Mouse (Mus musculus): ENCODE data around the gene Lag3. TPM values are rescaled to one million over a fixed set of nuclear protein-coding genes. Genes with fewer than 3 reads are reported as not detected.

The Lag3 gene
- polyA plus RNA-seq, 1 experiment from 2014 or later: 3.6 TPM

DNA sequence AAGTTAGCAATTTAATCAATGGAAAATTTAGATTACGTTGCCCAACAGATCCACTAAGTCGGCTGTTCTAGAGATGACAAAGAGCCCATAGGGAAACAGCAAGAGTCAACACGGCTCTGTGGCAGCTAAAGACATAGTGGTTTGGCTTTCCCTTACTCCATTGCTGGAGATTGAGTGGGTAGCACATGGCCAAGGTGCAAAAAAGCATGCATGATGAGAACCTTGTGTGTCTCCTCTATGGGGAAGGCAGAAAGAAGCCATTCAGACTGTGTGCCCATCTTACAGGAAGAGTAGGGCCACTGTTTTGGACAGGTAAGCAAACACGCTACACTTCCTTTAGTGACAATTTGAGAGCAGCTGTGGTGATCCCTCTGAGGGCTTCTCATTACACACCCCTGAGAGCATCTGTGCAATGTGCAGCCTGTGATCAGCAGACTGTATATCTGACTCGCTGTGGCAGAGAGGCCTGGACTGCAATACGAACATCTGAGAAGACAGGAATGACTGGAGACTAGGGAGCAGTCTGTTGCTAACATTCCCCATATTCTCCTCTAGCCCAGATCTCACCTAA is 22.9 kb downstream of the Lag3 start:
- 86% methylated on average over 6 of the region's 6 CpGs for WGBS

DNA sequence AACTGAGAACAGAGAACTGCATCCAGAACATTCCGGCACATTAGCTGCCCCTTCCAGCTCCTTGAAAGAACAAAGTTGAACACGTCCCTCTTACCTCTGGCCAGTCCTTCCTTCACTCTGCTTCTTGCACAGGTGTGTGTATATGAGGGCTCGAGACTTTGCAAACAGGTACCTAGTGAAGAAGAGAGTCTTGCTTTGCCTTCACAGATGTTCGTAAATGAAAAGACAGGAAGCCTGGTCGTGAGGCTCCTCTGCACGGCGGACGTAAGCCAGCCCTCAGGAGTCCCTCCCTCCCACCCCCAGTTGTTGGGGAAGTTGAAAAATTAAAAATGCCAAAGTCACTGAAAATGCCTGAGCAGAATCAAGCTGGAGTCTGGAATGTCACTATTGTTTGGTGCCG is 23.5 kb downstream of the Lag3 start, which contains the start of gene Cd4:
TSS of gene Cd4 (minus strand) at position 236 of the 400 bp plus-strand sequence.
- Histone ChIP-seq H3K9ac (ENCODE audit: low read depth, low read length) (no peak within 1 kb of the TSS), H3K4me2 (ENCODE audit: low read length) (no peak within 1 kb of the TSS), H3K27ac (ENCODE audit: low read depth, low read length) (no peak within 1 kb of the TSS), H3K36me3 (ENCODE audit: control insufficient read depth, insufficient read depth, low read length) (no peaks in the 10 kb centered on the region), H3K9me3 (ENCODE audit: control insufficient read depth, low read length) (no peaks in the 10 kb centered on the region), H3K27me3 (replicated peaks; ENCODE audit: control insufficient read depth, insufficient read depth, low read length) (no peaks in the 10 kb centered on the region), H3K4me1 (ENCODE audit: control insufficient read depth, insufficient read depth, low read depth, low read length) (no peaks in the 10 kb centered on the region), H3K4me3 (ENCODE audit: low read length) (no peak within 1 kb of the TSS)
- WGBS: 91% methylated on average over 9 of the region's 9 CpGs
- no peak for ATAC-seq

More for the DNA sequence above, 22.9 kb downstream of the Lag3 start:
- Histone ChIP-seq H3K9me3 (ENCODE audit: control insufficient read depth, low read length) (no peaks in the 10 kb centered on the region), H3K4me1 (ENCODE audit: control insufficient read depth, insufficient read depth, low read depth, low read length) (no peaks in the 10 kb centered on the region), H3K4me3 (ENCODE audit: low read length) (no peak overlapping the region), H3K27ac (ENCODE audit: low read depth, low read length) (no peak overlapping the region), H3K4me2 (ENCODE audit: low read length) (no peak overlapping the region), H3K27me3 (replicated peaks; ENCODE audit: control insufficient read depth, insufficient read depth, low read length) (no peaks in the 10 kb centered on the region), H3K36me3 (ENCODE audit: control insufficient read depth, insufficient read depth, low read length) (no peaks in the 10 kb centered on the region), H3K9ac (ENCODE audit: low read depth, low read length) (no peak overlapping the region)
- no peak for ATAC-seq

DNA sequence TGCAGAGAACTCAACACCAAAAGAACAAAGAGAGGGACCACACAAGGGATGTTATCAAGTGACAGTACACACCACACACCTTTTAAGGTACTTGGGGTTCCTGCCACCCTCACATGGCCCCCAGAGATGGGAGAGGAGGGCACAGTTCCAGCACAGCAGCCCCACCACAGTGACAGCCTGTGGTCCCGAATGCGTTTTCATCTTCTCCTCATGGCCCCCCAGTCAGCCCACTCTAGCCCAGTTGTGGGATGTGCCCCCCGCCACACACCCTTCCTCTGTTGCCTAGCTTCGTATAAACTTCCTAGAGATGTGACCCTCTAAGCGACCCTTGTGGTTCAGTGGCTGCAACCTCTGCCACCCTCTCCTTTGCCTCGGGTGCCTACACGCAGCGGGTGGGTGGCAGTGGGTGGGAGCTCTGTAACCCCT is 25.5 kb downstream of the Lag3 start:
- Histone ChIP-seq H3K27ac (ENCODE audit: low read depth, low read length) (no peak overlapping the region), H3K9me3 (ENCODE audit: control insufficient read depth, low read length) (no peaks in the 10 kb centered on the region), H3K9ac (ENCODE audit: low read depth, low read length) (no peak overlapping the region), H3K4me2 (ENCODE audit: low read length) (no peak overlapping the region), H3K4me3 (ENCODE audit: low read length) (no peak overlapping the region), H3K27me3 (replicated peaks; ENCODE audit: control insufficient read depth, insufficient read depth, low read length) (no peaks in the 10 kb centered on the region), H3K4me1 (ENCODE audit: control insufficient read depth, insufficient read depth, low read depth, low read length) (no peaks in the 10 kb centered on the region), H3K36me3 (ENCODE audit: control insufficient read depth, insufficient read depth, low read length) (no peaks in the 10 kb centered on the region)
- 95% methylated on average over 8 of the region's 8 CpGs for WGBS
- ATAC-seq: no peak

DNA sequence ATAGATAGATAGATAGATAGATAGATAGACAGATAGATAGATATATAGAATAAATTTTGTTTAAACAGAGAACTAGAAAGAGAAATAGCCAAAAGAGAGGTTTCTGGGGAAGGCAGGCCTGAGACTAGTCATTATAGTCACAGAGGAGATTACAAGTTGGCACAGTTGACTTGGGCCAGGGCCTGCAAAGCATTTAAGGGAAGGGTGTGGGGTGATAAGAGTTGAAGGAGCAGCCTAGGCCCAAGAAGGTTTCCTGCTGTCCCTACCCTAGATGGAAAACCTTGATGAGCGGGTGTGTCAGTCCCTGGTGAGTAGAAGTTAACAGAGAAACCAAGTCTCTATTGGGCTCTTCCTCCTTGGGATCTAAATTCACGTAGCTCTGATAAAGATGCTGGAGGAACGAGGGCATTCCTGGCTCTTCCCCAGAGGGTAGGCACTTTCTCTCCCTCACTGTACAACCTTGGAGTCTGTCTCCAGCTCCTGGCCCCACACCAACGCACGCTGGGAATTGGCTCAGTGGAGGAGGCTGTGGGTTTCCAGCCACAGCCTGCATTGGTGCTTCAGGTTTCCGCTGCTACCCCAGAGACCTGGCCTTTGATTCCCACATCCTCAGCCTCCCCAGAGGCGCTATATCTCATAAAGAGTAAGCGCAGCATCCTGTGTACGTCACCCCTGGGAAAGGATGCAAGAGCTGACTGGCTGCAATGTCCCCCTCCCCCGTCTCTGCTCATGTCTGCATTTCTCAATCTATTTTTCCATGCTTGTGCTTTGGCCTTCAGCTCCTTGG is 26.6 kb downstream of the Lag3 start:
- H3K27ac ChIP-seq (ENCODE audit: low read depth, low read length): no peak overlapping the region
- no peaks in the 10 kb centered on the region for H3K36me3 ChIP-seq (ENCODE audit: control insufficient read depth, insufficient read depth, low read length)
- no peak overlapping the region for H3K9ac ChIP-seq (ENCODE audit: low read depth, low read length)
- no peaks in the 10 kb centered on the region for H3K9me3 ChIP-seq (ENCODE audit: control insufficient read depth, low read length)
- H3K4me3 ChIP-seq (ENCODE audit: low read length): no peak overlapping the region
- H3K4me1 ChIP-seq (ENCODE audit: control insufficient read depth, insufficient read depth, low read depth, low read length): no peaks in the 10 kb centered on the region
- WGBS: 65% methylated on average over 10 of the region's 10 CpGs
- H3K27me3 ChIP-seq (replicated peaks; ENCODE audit: control insufficient read depth, insufficient read depth, low read length): no peaks in the 10 kb centered on the region
- H3K4me2 ChIP-seq (ENCODE audit: low read length): no peak overlapping the region
- no peak; the same call in 1 of the 2 replicates for ATAC-seq

DNA sequence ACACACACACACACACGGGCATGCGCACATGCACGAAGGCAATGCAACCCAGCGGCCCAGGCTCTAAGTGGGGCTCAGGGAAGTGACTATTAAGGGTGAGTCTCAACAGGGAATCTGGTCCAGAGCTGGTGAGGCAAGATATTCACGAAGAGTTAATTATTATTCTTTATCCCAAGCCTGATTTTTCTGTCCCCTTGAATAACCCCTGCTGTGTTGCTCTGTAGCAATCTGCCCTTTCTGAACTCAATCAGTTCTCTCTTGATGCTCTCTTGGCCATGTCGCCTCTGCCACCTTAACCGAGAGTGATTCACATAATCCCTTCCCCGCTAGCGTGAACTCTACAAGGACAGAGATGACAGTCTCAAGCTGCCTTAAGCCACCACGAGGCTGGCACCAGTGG is 28.2 kb downstream of the Lag3 start:
- no peaks in the 10 kb centered on the region for H3K9me3 ChIP-seq (ENCODE audit: control insufficient read depth, low read length)
- H3K4me3 ChIP-seq (ENCODE audit: low read length): no peak overlapping the region
- WGBS: 76% methylated on average over 10 of the region's 10 CpGs
- no peak overlapping the region for H3K4me2 ChIP-seq (ENCODE audit: low read length)
- no peak overlapping the region for H3K27ac ChIP-seq (ENCODE audit: low read depth, low read length)
- ATAC-seq: no peak
- H3K4me1 ChIP-seq (ENCODE audit: control insufficient read depth, insufficient read depth, low read depth, low read length): no peaks in the 10 kb centered on the region
- H3K9ac ChIP-seq (ENCODE audit: low read depth, low read length): no peak overlapping the region
- no peaks in the 10 kb centered on the region for H3K27me3 ChIP-seq (replicated peaks; ENCODE audit: control insufficient read depth, insufficient read depth, low read length)
- H3K36me3 ChIP-seq (ENCODE audit: control insufficient read depth, insufficient read depth, low read length): no peaks in the 10 kb centered on the region

DNA sequence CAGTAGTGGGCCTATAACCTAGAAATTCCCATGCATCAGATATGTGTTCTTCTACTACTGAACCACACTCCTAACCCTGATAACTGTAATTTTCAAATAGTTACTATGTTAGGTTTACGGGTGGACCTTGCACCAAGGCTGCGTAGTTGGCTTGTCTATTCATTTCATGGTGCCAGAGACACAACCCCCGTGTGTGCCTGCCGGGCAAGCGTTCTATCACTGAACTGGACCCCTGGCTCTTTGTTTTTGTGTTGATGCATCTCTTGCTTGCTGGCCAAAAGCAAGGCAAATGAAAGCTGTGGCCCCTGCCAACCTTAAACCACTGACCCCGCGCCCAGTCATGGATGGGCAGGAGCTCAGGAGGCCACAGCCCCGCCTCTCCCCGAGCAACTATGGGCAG is 29.7 kb downstream of the Lag3 start:
- H3K27ac ChIP-seq (ENCODE audit: low read depth, low read length): no peak overlapping the region
- no peak overlapping the region for H3K4me3 ChIP-seq (ENCODE audit: low read length)
- H3K9me3 ChIP-seq (ENCODE audit: control insufficient read depth, low read length): no peaks in the 10 kb centered on the region
- no peak for ATAC-seq
- H3K9ac ChIP-seq (ENCODE audit: low read depth, low read length): no peak overlapping the region
- 93% methylated on average over 9 of the region's 9 CpGs for WGBS
- no peak overlapping the region for H3K4me2 ChIP-seq (ENCODE audit: low read length)
- no peaks in the 10 kb centered on the region for H3K4me1 ChIP-seq (ENCODE audit: control insufficient read depth, insufficient read depth, low read depth, low read length)
- no peaks in the 10 kb centered on the region for H3K27me3 ChIP-seq (replicated peaks; ENCODE audit: control insufficient read depth, insufficient read depth, low read length)
- no peaks in the 10 kb centered on the region for H3K36me3 ChIP-seq (ENCODE audit: control insufficient read depth, insufficient read depth, low read length)

DNA sequence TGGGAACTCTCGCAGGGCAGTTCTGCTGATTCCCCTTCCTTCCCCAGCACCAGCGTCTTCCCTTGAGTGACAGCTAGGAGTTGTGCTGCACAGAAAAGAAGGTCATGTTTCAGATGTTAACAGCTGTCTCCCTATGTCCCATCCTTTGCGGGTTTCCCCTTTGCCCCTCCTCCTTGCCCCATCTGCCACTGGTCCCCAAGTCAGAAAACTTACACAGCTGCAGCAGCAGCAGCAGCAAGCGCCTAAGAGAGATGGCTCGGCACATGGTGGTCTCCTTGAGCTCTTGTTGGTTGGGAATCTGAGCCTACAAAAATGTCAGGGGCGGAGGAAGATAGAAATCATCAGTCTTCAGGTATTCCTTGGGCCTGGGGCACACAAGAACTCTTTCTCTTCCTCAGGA is 32.1 kb downstream of the Lag3 start:
- Histone ChIP-seq H3K9me3 (ENCODE audit: control insufficient read depth, low read length) (no peaks in the 10 kb centered on the region), H3K27me3 (replicated peaks; ENCODE audit: control insufficient read depth, insufficient read depth, low read length) (no peaks in the 10 kb centered on the region), H3K27ac (ENCODE audit: low read depth, low read length) (no peak overlapping the region), H3K4me2 (ENCODE audit: low read length) (no peak overlapping the region), H3K9ac (ENCODE audit: low read depth, low read length) (no peak overlapping the region), H3K4me3 (ENCODE audit: low read length) (no peak overlapping the region), H3K4me1 (ENCODE audit: control insufficient read depth, insufficient read depth, low read depth, low read length) (no peaks in the 10 kb centered on the region), H3K36me3 (ENCODE audit: control insufficient read depth, insufficient read depth, low read length) (no peaks in the 10 kb centered on the region)
- WGBS: 62% methylated on average over 6 of the region's 6 CpGs
- no peak for ATAC-seq

DNA sequence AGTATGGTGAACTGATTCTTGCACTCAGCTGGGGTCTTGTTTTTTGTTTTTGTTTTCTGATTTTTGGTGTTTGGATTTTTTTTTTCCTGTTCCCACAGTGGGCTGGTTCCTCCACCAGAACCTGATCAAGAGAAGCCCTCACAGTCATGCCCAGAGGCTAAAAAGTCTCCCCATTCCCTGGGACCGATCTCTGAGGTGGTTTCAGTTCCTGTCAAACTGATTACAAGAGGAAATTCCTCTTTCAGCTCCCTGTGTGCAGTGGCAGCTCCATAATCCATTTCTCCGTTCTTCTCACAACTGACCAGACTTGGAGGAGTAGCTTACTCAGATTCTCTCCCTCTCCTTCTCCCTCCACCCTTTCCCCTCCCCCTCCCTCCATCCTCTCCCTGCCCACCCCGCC is 37.2 kb downstream of the Lag3 start:
- Histone ChIP-seq H3K27ac (ENCODE audit: low read depth, low read length) (no peak overlapping the region), H3K4me2 (ENCODE audit: low read length) (no peak overlapping the region), H3K27me3 (replicated peaks; ENCODE audit: control insufficient read depth, insufficient read depth, low read length) (no peaks in the 10 kb centered on the region), H3K36me3 (ENCODE audit: control insufficient read depth, insufficient read depth, low read length) (no peaks in the 10 kb centered on the region), H3K9ac (ENCODE audit: low read depth, low read length) (no peak overlapping the region), H3K4me1 (ENCODE audit: control insufficient read depth, insufficient read depth, low read depth, low read length) (no peaks in the 10 kb centered on the region), H3K4me3 (ENCODE audit: low read length) (no peak overlapping the region), H3K9me3 (ENCODE audit: control insufficient read depth, low read length) (no peaks in the 10 kb centered on the region)
- ATAC-seq: no peak
- 66% methylated on average over 2 of the region's 3 CpGs for WGBS

DNA sequence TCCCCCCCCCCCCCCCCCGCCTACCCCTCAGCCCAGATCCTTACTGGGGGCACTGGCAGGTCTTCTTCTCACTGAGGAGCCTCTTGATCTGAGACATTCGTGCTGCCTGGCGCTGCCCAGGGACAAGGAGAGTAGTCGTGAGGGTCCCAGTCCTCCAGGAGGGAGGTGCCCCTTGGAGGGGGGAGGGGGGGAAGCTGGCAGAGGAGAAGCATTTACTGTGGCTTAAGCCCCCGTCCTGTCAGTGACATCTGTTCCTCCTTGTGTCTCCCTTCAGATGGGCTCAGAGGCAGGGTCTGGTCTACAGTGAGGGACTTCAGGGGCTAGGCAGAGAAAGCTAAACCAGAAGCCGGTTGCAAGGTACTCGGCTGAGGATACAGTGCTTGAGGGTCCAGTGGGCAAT is 44.9 kb downstream of the Lag3 start:
- Histone ChIP-seq H3K27ac (ENCODE audit: low read depth, low read length) (no peak overlapping the region; the same call in 1 of the 2 replicates), H3K9me3 (ENCODE audit: control insufficient read depth, low read length) (no peaks in the 10 kb centered on the region), H3K4me2 (ENCODE audit: low read length) (no peak overlapping the region), H3K36me3 (ENCODE audit: control insufficient read depth, insufficient read depth, low read length) (no peaks in the 10 kb centered on the region), H3K27me3 (replicated peaks; ENCODE audit: control insufficient read depth, insufficient read depth, low read length) (peaks cover 2% of the 10 kb centered on the region; the same call in 1 of the 2 replicates), H3K4me3 (ENCODE audit: low read length) (no peak overlapping the region), H3K9ac (ENCODE audit: low read depth, low read length) (no peak overlapping the region), H3K4me1 (ENCODE audit: control insufficient read depth, insufficient read depth, low read depth, low read length) (peaks cover 27% of the 10 kb centered on the region)
- ATAC-seq: no peak
- WGBS: 62% methylated on average over 6 of the region's 7 CpGs
